Mouse (Mus musculus) midbrain, embryonic 11.5 days (tissue): ENCODE measurements at regions not wholly inside any gene's neighbourhood (a gene's known extent, or its start where the extent isn't known, plus 50 kb on each side); places are given as distances from the start of the nearest gene placed in this dataset.

Experiments
- ATAC-seq: fragments of 200-750 bp; cut with Nextera tagmentation; 2 replicates; pipeline ENCODE4 v1.8.0; 2017; ENCODE audit warnings: moderate TSS enrichment, moderate library complexity; ENCODE audit not compliant: low FRiP score
- DNase-seq: peaks from one replicate; pipeline ENCODE4 v3.0.0; 2015; ENCODE audit warnings: low spot score; ENCODE audit errors: missing footprints
- H3K27ac ChIP-seq: fragments of 300-500 bp; sonication (generic); 2 replicates; pipeline ENCODE4 v1.5.1; 2014; ENCODE audit warnings: low read depth, low read length
- H3K27me3 ChIP-seq: fragments of 300-500 bp; sonication (generic); 2 replicates; pipeline ENCODE4 v1.6.1; 2014; ENCODE audit warnings: mild to moderate bottlenecking, low read length, moderate library complexity, mixed read lengths; ENCODE audit not compliant: control insufficient read depth, insufficient read depth
- H3K36me3 ChIP-seq: fragments of 300-500 bp; sonication (generic); 2 replicates; pipeline ENCODE4 v1.6.1; 2014; ENCODE audit warnings: mild to moderate bottlenecking, low read length, moderate library complexity, mixed read lengths; ENCODE audit not compliant: control insufficient read depth, insufficient read depth
- H3K4me1 ChIP-seq: fragments of 300-500 bp; sonication (generic); 2 replicates; pipeline ENCODE4 v1.6.1; 2014; ENCODE audit warnings: low read length; ENCODE audit not compliant: control insufficient read depth, insufficient read depth
- H3K4me2 ChIP-seq: fragments of 300-500 bp; sonication (generic); 2 replicates; pipeline ENCODE4 v1.6.1; 2014; ENCODE audit warnings: mild to moderate bottlenecking, moderate library complexity
- H3K4me3 ChIP-seq: fragments of 300-500 bp; sonication (generic); 2 replicates; pipeline ENCODE4 v1.5.1; 2014; ENCODE audit warnings: low read depth, low read length
- H3K9ac ChIP-seq: fragments of 300-500 bp; sonication (generic); 2 replicates; pipeline ENCODE4 v1.6.1; 2014; ENCODE audit warnings: low read length
- H3K9me3 ChIP-seq: fragments of 300-500 bp; sonication (generic); 2 replicates; pipeline ENCODE4 v1.6.1; 2016; ENCODE audit warnings: low read length; ENCODE audit not compliant: control insufficient read depth
- WGBS: fragments of 180-500 bp; shearing (Covaris S2); extraction: QIAGEN DNeasy Blood & Tissue Kit; methylation state at CpG from one replicate; pipeline ENCODE4 v1.1.7; 2014; 5-methylcytosine and 5-hydroxymethylcytosine counted together

GRCm38 (mm10) chr14:89405011-89405712, 934.0 kb upstream of the Pcdh20 start:
- H3K4me1 ChIP-seq, result no peaks in the 10 kb centered on the region
- H3K27me3 ChIP-seq, result no peaks in the 10 kb centered on the region
- no peak overlapping the region for H3K4me2 ChIP-seq
- DNase-seq (no peak), ATAC-seq (peak; percentile 82)
- 83% methylated on average over 3 of the region's 3 CpGs for WGBS
- H3K9ac ChIP-seq, result no peak overlapping the region
- no peak overlapping the region for H3K27ac ChIP-seq
- no peaks in the 10 kb centered on the region for H3K36me3 ChIP-seq
- H3K4me3 ChIP-seq, result no peak overlapping the region
- H3K9me3 ChIP-seq, result no peaks in the 10 kb centered on the region

- Histone ChIP-seq H3K9ac (no peak overlapping the region), H3K27ac (no peak overlapping the region; the same call in 1 of the 2 replicates), H3K4me3 (no peak overlapping the region), H3K4me1 (no peaks in the 10 kb centered on the region), H3K4me2 (no peak overlapping the region), H3K27me3 (no peaks in the 10 kb centered on the region), H3K36me3 (no peaks in the 10 kb centered on the region), H3K9me3 (no peaks in the 10 kb centered on the region)
- WGBS, result 41% methylated on average over 3 of the region's 3 CpGs
- DNase-seq (no peak), ATAC-seq (peak; percentile 57)
Observed at GRCm38 (mm10) chr14:89402568-89403339, 931.6 kb upstream of the Pcdh20 start.

GRCm38 (mm10) chr14:89357050-89357749, 886.0 kb upstream of the Pcdh20 start:
- H3K27me3 ChIP-seq, result no peaks in the 10 kb centered on the region
- H3K9ac ChIP-seq, result no peak overlapping the region
- 66% methylated on average over 5 of the region's 5 CpGs for WGBS
- no peak for DNase-seq
- H3K4me2 ChIP-seq, result no peak overlapping the region
- no peak overlapping the region for H3K4me3 ChIP-seq
- no peak overlapping the region for H3K27ac ChIP-seq
- no peaks in the 10 kb centered on the region for H3K9me3 ChIP-seq
- no peaks in the 10 kb centered on the region for H3K4me1 ChIP-seq
- no peaks in the 10 kb centered on the region for H3K36me3 ChIP-seq
- 0 out of 2 replicates have a peak, but pooled peaks have one; percentile 68 for ATAC-seq

- WGBS, result 51% methylated on average over 4 of the region's 4 CpGs
- Histone ChIP-seq H3K4me3 (no peak overlapping the region), H3K27ac (no peak overlapping the region), H3K4me1 (no peaks in the 10 kb centered on the region), H3K27me3 (no peaks in the 10 kb centered on the region), H3K4me2 (no peak overlapping the region), H3K9ac (no peak overlapping the region), H3K9me3 (no peaks in the 10 kb centered on the region), H3K36me3 (no peaks in the 10 kb centered on the region)
- peak; percentile 61; the same call in 1 of the 2 replicates for ATAC-seq
- no peak for DNase-seq
Observed at GRCm38 (mm10) chr14:89347972-89348371, 876.8 kb upstream of the Pcdh20 start.

- Histone ChIP-seq H3K9me3 (no peaks in the 10 kb centered on the region), H3K4me3 (no peak overlapping the region), H3K27me3 (no peaks in the 10 kb centered on the region), H3K27ac (no peak overlapping the region), H3K4me2 (no peak overlapping the region), H3K9ac (no peak overlapping the region), H3K36me3 (no peaks in the 10 kb centered on the region), H3K4me1 (no peaks in the 10 kb centered on the region)
- DNase-seq (no peak), ATAC-seq (no peak)
Observed at GRCm38 (mm10) chr14:89325116-89325515, 853.9 kb upstream of the Pcdh20 start.

- Histone ChIP-seq H3K4me3 (no peak overlapping the region), H3K9ac (no peak overlapping the region), H3K4me2 (no peak overlapping the region), H3K4me1 (no peaks in the 10 kb centered on the region), H3K9me3 (no peaks in the 10 kb centered on the region), H3K36me3 (no peaks in the 10 kb centered on the region), H3K27ac (no peak overlapping the region), H3K27me3 (no peaks in the 10 kb centered on the region)
- WGBS, result 94% methylated on average over 1 of the region's 1 CpGs
- DNase-seq (no peak), ATAC-seq (no peak)
Observed at GRCm38 (mm10) chr14:89308506-89308905, 837.3 kb upstream of the Pcdh20 start.
